Mouse (Mus musculus) gastrocnemius, postnatal 10 days (tissue): Measurements from ENCODE around the gene Kat2b. TPM values are rescaled to one million over a fixed set of nuclear protein-coding genes. Genes with fewer than 3 reads are reported as not detected.
A peak's percentile ranks its signal among the peaks of the same experiment; 100 is the strongest.
"Not testable (repeated sequence)": the region's sequence is repeated elsewhere in the genome, so short reads cannot be mapped to it uniquely, and the experiment has no call there.

Experiments
- DNase-seq: peaks from one replicate; pipeline ENCODE4 v3.0.0; 2021; ENCODE audit warnings: mixed read lengths
- total RNA-seq, 2 experiments: library from RNA; stranded (reverse); gene quantifications; 2 replicates each; pipeline ENCODE4 v1.2.3; 2021

Kat2b gene
- total RNA-seq, 2 experiments from 2014 or later, result 32.1 to 42.3 TPM

DNA sequence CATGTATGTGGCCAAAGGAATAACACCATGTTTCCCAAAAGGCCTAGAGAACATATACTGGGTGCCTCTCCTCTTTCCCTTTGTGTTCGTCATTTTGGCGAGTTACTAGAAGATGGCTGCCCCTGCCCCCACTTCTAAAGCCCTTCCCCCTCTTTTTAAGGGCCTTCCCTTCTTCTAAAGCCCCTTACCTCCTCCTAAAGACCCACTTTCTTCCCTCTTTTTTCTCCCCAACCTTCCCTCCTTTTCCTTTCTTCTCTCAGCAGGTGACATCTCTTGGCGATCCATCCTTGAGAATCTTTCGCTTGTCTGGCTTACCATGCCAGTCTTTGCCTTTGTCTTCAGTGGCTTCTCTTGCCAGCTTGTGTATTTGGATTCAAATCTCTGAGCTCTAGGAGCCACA, 31.9 kb downstream of the Kat2b start:
- no peak for DNase-seq

GRCm38 (mm10) chr17:53603236-53603635, 36.6 kb downstream of the Kat2b start:
- not testable (repeated sequence) for DNase-seq

DNA sequence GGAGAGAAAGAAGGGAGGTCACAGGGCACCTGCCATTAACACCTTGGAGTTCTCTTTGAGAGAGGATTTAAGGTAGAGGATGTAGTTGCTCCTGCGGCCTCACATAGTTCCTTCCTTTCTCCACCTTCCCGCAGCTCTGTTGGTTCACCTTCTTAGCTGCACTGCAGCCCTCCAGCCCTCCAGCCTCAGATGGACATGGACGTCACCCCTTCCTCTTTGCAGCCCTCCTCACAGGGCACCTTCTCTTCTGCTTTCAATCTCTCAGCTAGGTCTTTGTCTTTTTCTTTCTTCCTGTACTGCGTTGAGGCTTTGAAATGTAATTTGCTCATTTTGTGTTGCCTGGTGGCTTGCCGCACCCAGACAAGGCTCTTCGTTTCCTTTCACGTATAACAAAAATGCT, 39.4 kb downstream of the Kat2b start:
- DNase-seq, result not testable (repeated sequence)

- not testable (repeated sequence) for DNase-seq
Measured at GRCm38 (mm10) chr17:53608924-53609323, 42.3 kb downstream of the Kat2b start.

GRCm38 (mm10) chr17:53617295-53617957, 50.8 kb downstream of the Kat2b start:
- no peak for DNase-seq

DNA sequence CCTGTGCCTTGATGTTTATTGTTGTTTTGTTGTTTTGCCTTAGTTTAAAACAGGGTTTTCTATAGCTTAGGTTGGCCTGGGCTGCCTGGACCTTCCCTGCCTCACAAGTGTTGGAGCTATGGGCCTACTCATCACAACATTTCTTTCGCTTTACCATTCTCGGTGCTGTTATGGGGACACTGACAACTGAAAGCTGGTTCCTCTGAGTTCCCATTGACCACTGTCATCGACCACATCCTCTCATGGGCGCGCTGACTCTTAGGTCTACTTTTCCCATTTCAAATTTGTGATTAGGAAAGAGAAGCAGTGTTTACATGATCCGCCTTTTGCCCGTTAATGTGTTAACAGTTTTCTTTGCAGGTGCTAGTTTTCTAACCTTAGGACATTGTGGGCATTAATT, 51.7 kb downstream of the Kat2b start:
- DNase-seq, result no peak

DNA sequence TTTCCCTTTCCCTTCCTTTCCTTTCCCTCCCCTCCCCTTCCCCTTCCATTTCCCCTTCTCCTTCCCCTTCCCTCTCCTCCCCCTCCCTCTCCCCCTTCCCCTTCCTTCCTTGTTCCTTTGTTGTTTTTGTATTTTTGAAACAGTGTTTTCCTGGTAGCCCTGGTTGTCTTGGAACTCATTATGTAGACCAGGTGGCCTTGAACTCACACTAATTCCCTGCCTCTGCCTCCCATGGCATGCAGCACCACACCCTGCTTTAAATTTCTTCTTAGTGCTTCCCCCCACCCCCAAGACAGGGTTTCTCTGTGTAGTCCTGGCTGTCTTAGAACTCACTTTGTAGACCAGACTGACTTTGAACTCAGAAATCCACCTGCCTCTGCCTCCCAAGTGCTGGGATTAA, 52.7 kb downstream of the Kat2b start:
- DNase-seq, result no peak

GRCm38 (mm10) chr17:53620611-53621010, 54.0 kb downstream of the Kat2b start:
- DNase-seq, result no peak

GRCm38 (mm10) chr17:53622125-53622524, 55.5 kb downstream of the Kat2b start:
- DNase-seq, result no peak

DNA sequence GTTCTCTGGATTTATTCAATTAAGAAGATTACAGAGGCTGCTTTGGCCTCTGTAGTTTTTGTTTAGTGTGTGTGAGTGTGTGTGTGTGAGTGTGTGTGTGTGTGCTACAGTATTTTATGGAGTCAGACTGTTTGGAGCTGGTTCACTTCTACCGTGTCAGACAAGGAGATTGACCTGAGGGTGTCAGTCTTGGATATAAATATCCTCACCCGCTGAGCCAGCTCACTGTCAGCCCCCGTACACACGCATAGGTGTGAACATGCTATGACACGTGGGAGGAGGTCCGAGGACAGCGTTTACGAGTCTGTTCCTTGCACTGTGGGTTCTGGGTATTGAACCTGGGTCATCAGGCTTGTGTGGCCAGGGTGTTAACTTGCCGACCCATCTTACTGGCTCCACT, 57.1 kb downstream of the Kat2b start:
- no peak for DNase-seq

GRCm38 (mm10) chr17:53626160-53626559, 59.5 kb downstream of the Kat2b start:
- DNase-seq, result no peak

DNA sequence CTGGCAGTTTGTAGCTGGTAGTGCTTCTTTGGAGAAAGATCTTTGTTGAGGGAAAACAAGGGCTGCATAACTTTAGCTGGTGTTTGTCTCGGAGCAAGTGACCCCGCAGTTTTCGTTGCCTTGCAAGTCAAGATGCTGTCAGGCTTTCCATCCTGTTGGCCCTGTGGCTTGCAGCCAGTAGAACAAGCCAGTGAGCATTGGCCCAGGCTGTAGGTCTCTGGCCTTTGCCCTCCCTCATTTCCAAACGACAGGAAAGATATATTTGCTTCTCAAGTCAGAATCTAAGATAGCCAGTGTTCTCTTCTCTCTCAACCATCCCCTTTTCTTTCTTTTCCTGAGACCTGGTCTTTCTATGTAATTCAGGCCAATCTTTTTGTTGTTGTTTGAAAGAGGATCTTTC, 60.8 kb downstream of the Kat2b start:
- DNase-seq, result no peak

- DNase-seq, result no peak
Measured at GRCm38 (mm10) chr17:53628131-53628530, 61.5 kb downstream of the Kat2b start.

GRCm38 (mm10) chr17:53631344-53631743, 64.7 kb downstream of the Kat2b start:
- no peak for DNase-seq

- DNase-seq, result no peak
Measured at GRCm38 (mm10) chr17:53643360-53643759, 76.7 kb downstream of the Kat2b start.

- no peak for DNase-seq
Measured at GRCm38 (mm10) chr17:53650251-53650661, 83.6 kb downstream of the Kat2b start.

DNA sequence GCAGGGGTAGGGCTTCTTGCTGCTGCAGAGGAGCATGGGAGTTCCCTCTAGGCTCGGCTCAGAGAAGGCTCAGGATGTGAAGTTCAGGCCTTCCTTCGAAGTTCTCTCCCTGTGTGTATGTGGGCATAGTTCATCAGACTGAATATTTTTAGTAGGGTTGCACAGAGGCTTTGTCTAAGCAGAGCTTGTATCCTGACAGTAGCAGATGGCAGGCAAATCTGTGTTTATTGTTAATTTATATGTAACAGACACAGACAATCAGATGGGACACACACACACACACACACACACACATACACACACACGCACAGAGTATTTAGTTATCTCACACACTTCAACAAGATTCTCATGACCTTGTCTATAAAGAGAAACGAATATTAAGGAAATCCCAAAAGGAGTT, 87.9 kb downstream of the Kat2b start:
- DNase-seq, result no peak

DNA sequence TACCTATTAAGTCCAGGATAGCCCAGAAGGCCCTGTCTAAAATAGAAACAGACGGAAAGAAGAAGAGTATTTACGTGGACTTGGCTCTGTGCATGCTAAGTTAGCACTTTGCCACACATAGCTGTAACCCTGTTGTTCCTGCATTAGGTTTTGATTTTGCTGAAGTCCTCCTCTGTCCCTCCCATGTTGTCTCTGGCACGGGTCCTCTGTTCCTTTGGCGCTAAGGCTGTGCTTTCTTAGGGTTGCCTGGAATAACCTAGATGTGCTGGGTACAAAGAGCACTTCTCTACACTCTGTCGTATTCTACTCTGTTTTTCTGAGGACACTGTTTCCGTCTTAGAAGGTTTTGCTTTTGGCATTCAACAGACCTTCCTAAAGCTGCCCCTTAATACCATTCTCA, 88.4 kb downstream of the Kat2b start:
- DNase-seq, result no peak

GRCm38 (mm10) chr17:53655959-53656358, 89.3 kb downstream of the Kat2b start:
- no peak for DNase-seq

DNA sequence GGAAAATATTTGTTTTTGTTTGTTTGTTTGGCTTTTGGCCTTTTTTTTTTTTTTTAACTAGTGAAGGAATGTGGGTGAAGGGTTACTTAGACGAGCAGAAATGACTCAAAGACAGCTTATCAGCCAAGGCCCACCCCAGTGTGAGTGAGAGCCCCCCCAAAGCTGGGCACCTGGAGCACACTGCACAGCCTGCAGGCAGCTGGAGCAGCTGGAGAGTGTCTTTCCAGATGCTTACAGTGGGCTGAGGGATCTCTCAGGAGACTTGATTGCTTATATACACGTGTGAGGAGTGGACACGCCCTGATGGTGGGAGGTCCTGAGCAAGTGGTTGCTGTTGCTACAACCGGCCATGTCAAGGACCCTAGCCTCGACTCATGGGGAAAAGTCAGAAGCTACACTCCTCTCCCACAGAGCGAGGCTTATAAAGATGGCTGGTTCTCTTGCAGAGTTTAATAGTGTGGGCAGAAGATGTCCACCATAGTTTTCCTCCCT, 89.8 kb downstream of the Kat2b start:
- no peak for DNase-seq

DNA sequence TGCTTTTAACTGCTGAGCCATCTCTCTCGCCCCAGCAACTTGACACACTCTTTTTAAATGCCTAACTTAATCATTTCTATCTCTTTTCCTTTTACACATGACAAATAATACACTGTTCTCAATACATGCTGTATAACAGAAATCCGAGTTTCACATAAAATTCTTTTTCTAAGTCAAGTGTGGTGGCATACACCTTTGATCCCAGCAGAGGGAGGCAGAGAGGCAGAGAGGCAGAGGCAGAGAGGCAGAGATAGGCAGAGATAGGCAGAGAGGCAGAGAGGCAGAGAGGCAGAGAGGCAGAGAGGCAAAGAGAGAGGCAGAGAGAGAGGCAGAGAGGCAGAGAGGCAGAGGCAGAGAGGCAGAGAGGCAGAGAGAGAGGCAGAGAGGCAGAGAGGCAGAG, 90.7 kb downstream of the Kat2b start:
- not testable (repeated sequence) for DNase-seq

DNA sequence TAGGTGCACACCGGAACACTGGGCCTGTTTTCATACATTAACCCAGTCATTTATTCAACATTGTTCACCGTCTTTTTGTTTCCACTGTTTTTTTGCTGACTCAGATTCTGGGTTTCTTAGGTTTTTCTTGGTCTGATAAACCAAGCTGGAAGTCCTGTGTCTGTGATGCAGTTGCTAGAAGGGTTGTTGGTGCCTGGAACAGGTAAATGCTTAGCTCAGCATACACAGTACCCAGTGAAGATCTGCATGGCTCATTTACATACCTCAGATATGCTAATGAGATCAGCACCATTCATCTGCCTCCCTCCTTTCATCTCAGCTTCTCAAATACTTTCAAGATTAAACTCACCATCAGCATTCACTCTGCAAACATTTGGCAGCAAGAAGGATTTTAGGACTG, 92.0 kb downstream of the Kat2b start:
- no peak for DNase-seq

DNA sequence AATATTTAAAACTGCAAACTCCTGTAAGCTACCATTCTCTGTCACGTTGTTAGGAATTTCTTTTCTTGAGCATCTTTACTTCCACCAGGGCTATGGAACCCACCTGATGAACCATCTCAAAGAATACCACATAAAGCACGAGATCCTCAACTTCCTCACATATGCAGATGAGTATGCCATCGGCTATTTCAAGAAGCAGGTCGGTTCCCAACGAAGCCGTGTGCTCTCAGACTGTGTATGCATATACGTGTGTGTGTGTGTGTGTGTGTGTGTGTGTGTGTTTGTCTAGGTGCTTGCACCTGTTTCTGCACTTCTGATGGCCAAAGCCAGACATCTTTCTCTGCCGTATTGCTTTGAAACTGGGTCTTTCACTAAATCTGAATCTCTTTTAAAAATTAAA, 92.6 kb downstream of the Kat2b start:
- no peak for DNase-seq

DNA sequence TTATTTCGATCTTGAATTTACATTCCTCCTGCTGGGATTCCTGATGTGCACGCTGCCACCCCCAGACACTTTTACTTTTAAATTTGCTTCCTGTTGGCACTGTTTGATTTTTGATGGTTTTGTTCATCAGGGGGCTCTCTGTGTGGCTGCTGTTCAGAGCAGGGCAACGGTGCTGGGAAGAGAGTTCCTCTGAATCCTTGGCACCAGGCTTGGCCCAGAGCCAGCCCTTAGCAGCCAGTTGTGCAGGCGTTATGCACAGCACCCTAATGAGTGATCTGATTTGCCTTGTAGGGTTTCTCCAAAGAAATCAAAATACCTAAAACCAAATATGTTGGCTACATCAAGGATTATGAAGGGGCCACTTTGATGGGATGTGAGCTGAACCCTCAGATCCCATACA, 93.1 kb downstream of the Kat2b start:
- DNase-seq, result peak; percentile 42
